Mouse (Mus musculus): ENCODE results near the gene Kifap3. TPM values are rescaled to one million over a fixed set of nuclear protein-coding genes. Genes with fewer than 3 reads are reported as not detected.
"Not testable (repeated sequence)": the region's sequence is repeated elsewhere in the genome, so short reads cannot be mapped to it uniquely, and the experiment has no call there.

Kifap3 gene
- polyA plus RNA-seq, 1 experiment from 2014 or later = 127 TPM

DNA sequence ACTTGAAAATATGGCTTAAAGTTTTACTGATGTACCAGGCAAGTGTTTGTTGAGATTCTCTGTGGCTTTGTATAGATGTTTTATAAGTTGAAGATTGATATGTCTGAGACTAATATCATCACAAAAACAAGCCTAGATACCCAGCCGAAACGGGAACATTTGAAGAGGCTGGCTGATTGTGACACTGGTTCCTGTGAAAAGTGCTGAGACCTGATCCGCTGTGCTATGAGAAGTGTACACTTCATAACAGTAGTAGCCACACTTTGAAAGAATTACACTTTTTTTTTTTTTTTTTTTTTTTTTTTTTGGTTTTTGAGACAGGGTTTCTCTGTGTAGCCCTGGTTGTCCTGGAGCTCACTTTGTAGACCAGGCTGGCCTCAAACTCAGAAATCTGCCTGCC lies 59.1 kb downstream of the Kifap3 start:
- not testable (repeated sequence) for ATAC-seq (ENCODE audit: low FRiP score, low read depth); H3K9me3 ChIP-seq; H3K4me3 ChIP-seq; H3K27me3 ChIP-seq; H3K4me2 ChIP-seq; H3K27ac ChIP-seq (replicated peaks); H3K36me3 ChIP-seq; H3K9ac ChIP-seq; H3K4me1 ChIP-seq (replicated peaks)
- 94% methylated on average over 3 of the region's 3 CpGs for WGBS

DNA sequence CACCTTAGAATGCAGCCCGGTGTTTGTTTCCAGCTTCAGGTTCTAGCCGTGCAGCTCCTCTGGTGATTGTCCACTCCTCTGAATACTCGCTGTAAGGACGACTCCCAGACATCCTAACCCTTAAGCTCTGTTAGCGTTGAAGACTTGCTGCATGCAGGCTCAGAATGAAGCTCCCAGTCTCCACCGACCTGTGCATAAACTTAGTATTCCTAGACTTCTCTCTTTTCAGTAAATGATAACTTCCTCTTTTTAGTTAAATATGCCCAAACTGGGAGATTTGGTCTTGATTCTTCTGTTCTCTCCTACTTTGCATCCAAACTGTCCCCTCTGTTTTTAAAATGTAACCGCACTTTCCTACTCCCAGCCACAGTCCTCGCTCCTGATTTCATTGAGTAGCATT lies 61.2 kb downstream of the Kifap3 start:
- H3K9ac ChIP-seq = no peak overlapping the region
- H3K27ac ChIP-seq (replicated peaks) = no peak overlapping the region
- WGBS = 95% methylated on average over 8 of the region's 8 CpGs
- no peaks in the 10 kb centered on the region for H3K4me1 ChIP-seq (replicated peaks)
- no peak overlapping the region for H3K4me3 ChIP-seq
- no peaks in the 10 kb centered on the region for H3K9me3 ChIP-seq
- no peak for ATAC-seq (ENCODE audit: low FRiP score, low read depth)
- H3K36me3 ChIP-seq = peaks cover 6% of the 10 kb centered on the region; the same call in 1 of the 2 replicates
- no peak overlapping the region for H3K4me2 ChIP-seq
- H3K27me3 ChIP-seq = no peaks in the 10 kb centered on the region

DNA sequence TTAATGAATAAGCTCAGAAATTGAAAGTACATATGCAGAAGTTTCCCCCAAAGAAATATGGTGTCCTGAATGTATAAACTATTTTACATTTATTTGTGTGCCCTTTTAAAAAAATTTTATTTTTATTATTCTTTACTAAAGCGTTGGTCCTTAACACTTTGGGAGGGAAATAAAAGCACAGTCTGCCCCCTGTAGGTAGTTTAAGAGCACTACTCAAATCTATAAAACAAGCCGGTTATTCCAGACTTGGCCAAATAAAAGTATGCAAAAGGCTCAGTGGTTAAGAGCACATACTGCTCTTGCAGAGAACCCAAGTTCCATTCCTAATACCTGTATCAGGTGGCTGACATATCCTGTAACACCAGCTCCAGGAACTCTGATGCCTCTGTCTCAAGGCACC lies 62.9 kb downstream of the Kifap3 start:
- Histone ChIP-seq H3K27ac (replicated peaks) (no peak overlapping the region), H3K27me3 (no peaks in the 10 kb centered on the region), H3K4me1 (replicated peaks) (no peaks in the 10 kb centered on the region), H3K4me2 (no peak overlapping the region), H3K9me3 (no peaks in the 10 kb centered on the region), H3K9ac (no peak overlapping the region), H3K36me3 (peaks cover 6% of the 10 kb centered on the region; the same call in 1 of the 2 replicates), H3K4me3 (no peak overlapping the region)
- ATAC-seq (ENCODE audit: low FRiP score, low read depth) = no peak
- whole genome bisulfite sequencing = 55% methylated on average over 2 of the region's 2 CpGs

DNA sequence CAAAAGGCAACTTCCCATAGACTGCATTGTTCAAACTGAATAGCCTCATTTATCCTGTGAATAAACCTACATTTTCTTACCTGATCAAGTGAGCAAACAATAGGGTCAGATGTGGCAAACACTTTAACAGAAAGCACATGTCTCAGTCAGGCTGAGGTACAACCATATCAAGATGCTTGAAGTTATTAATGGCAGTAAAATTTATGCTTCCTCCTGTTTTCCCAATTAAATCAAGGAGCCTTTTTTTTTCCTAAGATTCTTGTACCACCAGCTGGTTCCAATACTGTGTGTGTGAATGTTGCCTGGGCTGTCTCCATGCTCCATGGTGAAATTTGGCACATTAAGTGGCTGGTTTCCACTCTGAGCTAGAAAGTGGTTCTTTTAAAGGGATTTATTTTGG lies 64.5 kb downstream of the Kifap3 start:
- H3K4me2 ChIP-seq = no peak overlapping the region
- peaks cover 11% of the 10 kb centered on the region for H3K36me3 ChIP-seq
- ATAC-seq (ENCODE audit: low FRiP score, low read depth) = no peak
- H3K4me1 ChIP-seq (replicated peaks) = no peaks in the 10 kb centered on the region
- H3K27ac ChIP-seq (replicated peaks) = no peak overlapping the region
- no peak overlapping the region for H3K4me3 ChIP-seq
- no peaks in the 10 kb centered on the region for H3K27me3 ChIP-seq
- no peak overlapping the region for H3K9ac ChIP-seq
- no peaks in the 10 kb centered on the region for H3K9me3 ChIP-seq

DNA sequence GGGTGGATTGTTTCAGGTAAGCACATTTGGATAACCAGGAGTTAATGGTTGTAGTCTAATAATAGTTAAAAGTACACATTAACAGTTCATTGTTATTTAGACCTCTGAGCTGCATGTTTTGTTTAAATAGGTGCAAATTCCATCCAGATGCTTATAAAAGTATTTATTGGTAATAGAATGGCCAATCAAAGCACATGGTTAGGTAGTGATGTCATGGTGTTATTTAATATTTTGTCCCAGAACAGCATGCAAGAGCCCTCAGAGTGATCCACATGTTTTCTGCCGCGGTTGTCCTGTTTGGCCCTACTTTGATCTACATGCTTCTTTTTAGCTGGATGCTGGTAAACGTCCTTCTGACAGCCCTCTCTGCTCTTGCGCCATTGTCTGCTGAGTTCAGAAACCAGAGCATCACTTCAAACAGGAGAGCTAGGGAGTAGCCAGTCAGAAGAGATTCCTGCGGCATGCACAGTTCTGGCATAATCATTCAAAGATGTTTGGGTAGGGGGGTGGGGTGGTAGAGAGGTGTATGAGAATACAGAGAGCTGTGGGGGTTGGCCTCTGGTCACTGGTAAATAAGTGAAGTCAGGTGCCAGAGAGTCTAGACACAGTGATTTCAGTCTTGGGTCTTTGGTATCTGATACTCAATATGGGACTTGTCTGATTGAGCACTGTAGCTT lies 73.6 kb downstream of the Kifap3 start:
- ATAC-seq (ENCODE audit: low FRiP score, low read depth) = no peak
- Histone ChIP-seq H3K27ac (replicated peaks) (no peak overlapping the region), H3K4me3 (no peak overlapping the region), H3K27me3 (no peaks in the 10 kb centered on the region), H3K4me2 (no peak overlapping the region), H3K4me1 (replicated peaks) (no peaks in the 10 kb centered on the region), H3K36me3 (peaks cover 19% of the 10 kb centered on the region), H3K9ac (no peak overlapping the region), H3K9me3 (no peaks in the 10 kb centered on the region)
- 83% methylated on average over 5 of the region's 5 CpGs for WGBS

DNA sequence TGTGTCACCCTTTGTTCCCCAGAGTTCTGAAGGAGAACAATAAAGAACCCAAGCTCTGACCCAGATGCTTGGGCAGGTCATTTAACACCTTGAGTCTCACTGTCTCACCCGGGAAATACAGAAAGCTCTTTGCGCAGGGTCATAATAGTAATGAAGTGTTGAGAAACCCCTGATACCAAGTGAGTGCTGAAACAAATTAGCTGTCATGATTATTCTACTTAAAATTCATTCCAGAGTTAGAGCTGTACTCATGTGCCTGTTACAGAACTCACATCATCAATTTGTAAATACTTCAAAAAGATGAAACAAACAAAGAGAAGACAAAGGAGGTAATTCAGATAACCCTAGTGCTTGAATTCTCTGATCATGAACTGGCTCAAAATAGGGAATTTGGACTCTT lies 79.0 kb downstream of the Kifap3 start:
- H3K27ac ChIP-seq (replicated peaks) = no peak overlapping the region
- 96% methylated on average over 2 of the region's 2 CpGs for WGBS
- H3K4me2 ChIP-seq = no peak overlapping the region
- no peaks in the 10 kb centered on the region for H3K27me3 ChIP-seq
- H3K36me3 ChIP-seq = peaks cover 40% of the 10 kb centered on the region
- H3K4me1 ChIP-seq (replicated peaks) = no peaks in the 10 kb centered on the region
- no peak overlapping the region for H3K4me3 ChIP-seq
- no peak for ATAC-seq (ENCODE audit: low FRiP score, low read depth)
- no peaks in the 10 kb centered on the region for H3K9me3 ChIP-seq
- no peak overlapping the region for H3K9ac ChIP-seq

DNA sequence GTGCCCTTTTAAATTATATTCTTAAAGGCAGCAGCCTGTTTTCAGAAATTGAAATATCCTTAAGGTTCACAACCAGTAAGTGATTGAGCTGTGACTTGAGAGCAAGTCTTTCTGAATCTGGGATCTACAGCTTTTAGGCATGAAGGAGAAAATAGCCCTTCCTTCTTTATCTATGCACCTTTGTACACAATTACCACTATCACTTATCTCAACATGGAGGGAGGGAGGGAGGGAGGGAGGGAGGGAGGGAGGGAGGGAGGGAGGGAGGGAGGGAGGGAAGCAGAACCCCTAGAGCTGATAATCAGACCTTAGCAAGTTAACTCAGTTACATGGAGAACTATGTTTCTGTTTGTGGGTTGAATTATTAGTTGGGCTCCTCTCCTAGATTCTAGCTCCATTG lies 82.2 kb downstream of the Kifap3 start:
- Histone ChIP-seq H3K9ac (no peak overlapping the region), H3K4me2 (no peak overlapping the region), H3K4me1 (replicated peaks) (no peaks in the 10 kb centered on the region), H3K27me3 (no peaks in the 10 kb centered on the region), H3K4me3 (no peak overlapping the region), H3K36me3 (peaks cover 53% of the 10 kb centered on the region), H3K27ac (replicated peaks) (no peak overlapping the region), H3K9me3 (no peaks in the 10 kb centered on the region)
- ATAC-seq (ENCODE audit: low FRiP score, low read depth) = no peak

DNA sequence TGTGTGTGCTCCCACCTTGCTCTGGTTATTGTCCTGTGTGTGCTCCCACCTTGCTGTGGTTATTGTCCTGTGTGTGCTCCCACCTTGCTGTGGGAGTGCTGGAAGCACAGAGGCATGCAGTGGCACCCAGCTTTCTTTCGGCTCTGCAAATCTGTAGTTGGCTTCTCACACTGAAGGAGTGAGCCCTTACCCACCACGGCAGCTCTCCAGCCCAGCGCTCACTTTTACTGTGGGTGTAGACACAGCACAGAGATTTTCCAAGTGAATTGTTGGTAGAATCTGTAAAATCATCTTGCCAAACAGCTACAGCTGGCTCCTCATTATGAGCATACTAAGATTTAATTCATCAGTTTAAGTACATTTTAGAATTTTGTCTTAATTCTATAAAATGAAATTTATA lies 93.8 kb downstream of the Kifap3 start:
- Histone ChIP-seq H3K4me2 (no peak overlapping the region), H3K9me3 (no peaks in the 10 kb centered on the region), H3K27ac (replicated peaks) (no peak overlapping the region), H3K4me1 (replicated peaks) (no peaks in the 10 kb centered on the region), H3K36me3 (peaks cover 15% of the 10 kb centered on the region), H3K4me3 (no peak overlapping the region), H3K9ac (no peak overlapping the region), H3K27me3 (no peaks in the 10 kb centered on the region)
- no peak for ATAC-seq (ENCODE audit: low FRiP score, low read depth)
- 95% methylated on average over 3 of the region's 3 CpGs for WGBS

DNA sequence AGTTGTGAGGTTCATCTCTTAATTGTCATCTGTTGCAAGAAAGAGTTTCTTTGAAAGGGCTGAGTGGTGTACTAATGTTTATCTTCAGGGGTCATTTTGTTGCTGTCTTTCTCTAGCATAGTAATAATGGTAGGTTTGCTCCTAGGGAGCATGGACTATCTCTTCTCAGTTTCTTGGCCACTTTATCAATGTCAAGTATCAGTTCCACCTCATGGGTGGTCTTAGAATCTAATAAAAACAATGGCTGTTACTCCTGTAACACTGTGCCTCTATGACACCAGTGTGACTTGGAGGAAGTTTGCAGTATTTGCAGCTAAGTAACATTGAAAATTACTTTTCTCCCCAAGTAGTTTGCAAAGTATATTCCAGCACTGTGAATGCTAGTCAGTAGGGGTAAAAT lies 110.2 kb downstream of the Kifap3 start:
- Histone ChIP-seq H3K27me3 (no peaks in the 10 kb centered on the region), H3K9me3 (no peaks in the 10 kb centered on the region), H3K27ac (replicated peaks) (no peak overlapping the region), H3K4me3 (no peak overlapping the region), H3K4me2 (no peak overlapping the region), H3K36me3 (peaks cover 9% of the 10 kb centered on the region; the same call in 1 of the 2 replicates), H3K4me1 (replicated peaks) (no peaks in the 10 kb centered on the region), H3K9ac (no peak overlapping the region)
- no peak for ATAC-seq (ENCODE audit: low FRiP score, low read depth)

DNA sequence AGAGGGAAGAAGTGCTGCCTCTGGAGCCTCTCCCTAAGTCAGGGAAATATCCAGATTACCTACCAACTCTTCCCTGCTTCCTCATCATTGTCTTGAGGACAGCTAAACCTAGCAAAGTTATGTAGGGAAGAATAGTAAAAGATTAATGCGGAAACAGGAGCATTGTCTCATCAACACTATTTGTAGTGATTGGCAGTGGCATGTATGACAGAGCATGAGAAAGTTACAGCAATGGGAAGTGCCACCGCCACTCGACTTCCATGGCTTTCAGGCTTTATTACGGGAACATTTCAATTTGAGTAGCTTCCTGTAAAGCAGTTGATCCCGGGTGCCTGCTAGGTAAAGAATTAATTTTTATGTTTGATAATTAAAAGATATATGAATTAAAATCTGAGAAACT lies 113.9 kb downstream of the Kifap3 start:
- Histone ChIP-seq H3K4me3 (no peak overlapping the region), H3K27ac (replicated peaks) (no peak overlapping the region), H3K9me3 (no peaks in the 10 kb centered on the region), H3K4me2 (no peak overlapping the region), H3K9ac (no peak overlapping the region), H3K4me1 (replicated peaks) (no peaks in the 10 kb centered on the region), H3K27me3 (no peaks in the 10 kb centered on the region), H3K36me3 (0 out of 2 replicates have a peak, but pooled peaks cover 3% of the 10 kb centered on the region)
- 88% methylated on average over 5 of the region's 5 CpGs for WGBS
- ATAC-seq (ENCODE audit: low FRiP score, low read depth) = no peak

DNA sequence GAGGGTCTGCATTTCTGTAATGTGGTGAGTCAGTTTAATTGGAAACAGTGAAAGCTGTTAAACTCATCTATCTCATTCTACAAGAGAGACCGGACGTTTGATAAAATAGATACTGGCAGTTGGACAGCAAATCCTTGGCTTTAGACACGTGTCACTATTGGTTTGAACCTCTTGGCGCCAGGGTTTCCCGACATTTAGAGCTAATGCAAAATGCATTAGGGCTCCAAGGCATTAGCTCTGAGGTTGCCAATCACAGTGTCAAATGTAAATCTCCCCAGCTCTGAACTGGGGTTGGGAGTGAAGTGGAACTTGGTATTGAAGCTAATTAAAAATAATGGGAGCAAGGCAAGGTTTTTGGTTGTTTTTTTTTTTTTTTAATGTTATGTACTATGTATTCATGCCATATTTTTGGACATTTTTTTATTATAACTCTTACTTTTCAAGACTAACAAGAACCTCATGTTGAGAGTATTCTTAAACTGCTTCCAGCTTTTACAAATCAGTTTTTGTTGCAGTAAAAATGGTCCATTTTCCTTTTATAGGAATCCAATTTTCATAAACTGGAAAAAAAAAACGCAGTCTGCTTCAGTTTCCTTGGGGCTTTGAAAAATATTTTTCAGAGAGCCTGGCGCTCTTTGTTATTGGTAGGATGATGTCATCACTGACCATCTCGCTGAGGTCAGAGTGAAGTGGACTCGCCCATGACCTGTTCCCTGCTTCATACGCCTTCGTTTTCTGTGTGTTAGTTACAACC lies 114.6 kb downstream of the Kifap3 start:
- Histone ChIP-seq H3K36me3 (0 out of 2 replicates have a peak, but pooled peaks cover 3% of the 10 kb centered on the region), H3K4me1 (replicated peaks) (no peaks in the 10 kb centered on the region), H3K27ac (replicated peaks) (no peak overlapping the region), H3K4me2 (no peak overlapping the region), H3K9me3 (no peaks in the 10 kb centered on the region), H3K9ac (no peak overlapping the region), H3K27me3 (no peaks in the 10 kb centered on the region), H3K4me3 (no peak overlapping the region)
- 81% methylated on average over 11 of the region's 11 CpGs for whole genome bisulfite sequencing
- ATAC-seq (ENCODE audit: low FRiP score, low read depth) = no peak

DNA sequence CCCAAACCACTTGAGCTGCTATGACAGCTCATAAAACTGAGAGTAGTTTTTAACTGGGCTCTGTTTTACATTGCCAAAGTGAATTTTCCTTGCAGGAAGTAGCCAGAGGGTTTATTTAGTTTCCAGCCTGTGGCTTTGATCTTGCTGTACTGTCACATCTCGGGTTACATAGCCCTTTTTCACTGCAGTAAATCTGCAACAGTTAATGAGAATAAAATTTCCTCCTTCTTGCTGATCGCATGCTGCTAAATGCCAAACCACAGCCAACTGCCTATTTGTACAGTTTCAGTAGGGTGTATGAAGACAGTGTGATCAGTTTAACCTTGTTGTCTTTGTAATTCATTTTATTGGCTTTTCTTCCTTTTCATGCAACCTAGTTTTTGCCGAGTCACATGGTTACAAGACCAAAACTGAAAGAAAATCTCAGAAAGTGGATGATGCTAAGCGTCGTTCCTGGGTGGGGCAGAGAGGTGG lies 118.9 kb downstream of the Kifap3 start:
- no peak overlapping the region for H3K9ac ChIP-seq
- no peak overlapping the region for H3K4me2 ChIP-seq
- ATAC-seq (ENCODE audit: low FRiP score, low read depth) = no peak
- no peaks in the 10 kb centered on the region for H3K27me3 ChIP-seq
- H3K4me1 ChIP-seq (replicated peaks) = no peaks in the 10 kb centered on the region
- no peaks in the 10 kb centered on the region; the same call in none of the 2 replicates for H3K36me3 ChIP-seq
- H3K4me3 ChIP-seq = no peak overlapping the region
- H3K27ac ChIP-seq (replicated peaks) = no peak overlapping the region
- no peaks in the 10 kb centered on the region for H3K9me3 ChIP-seq
- WGBS = 77% methylated on average over 5 of the region's 5 CpGs

All from hindbrain, embryonic 15.5 days (tissue).